Mouse (Mus musculus): Measurements from ENCODE around the gene P2rx5.

DNA sequence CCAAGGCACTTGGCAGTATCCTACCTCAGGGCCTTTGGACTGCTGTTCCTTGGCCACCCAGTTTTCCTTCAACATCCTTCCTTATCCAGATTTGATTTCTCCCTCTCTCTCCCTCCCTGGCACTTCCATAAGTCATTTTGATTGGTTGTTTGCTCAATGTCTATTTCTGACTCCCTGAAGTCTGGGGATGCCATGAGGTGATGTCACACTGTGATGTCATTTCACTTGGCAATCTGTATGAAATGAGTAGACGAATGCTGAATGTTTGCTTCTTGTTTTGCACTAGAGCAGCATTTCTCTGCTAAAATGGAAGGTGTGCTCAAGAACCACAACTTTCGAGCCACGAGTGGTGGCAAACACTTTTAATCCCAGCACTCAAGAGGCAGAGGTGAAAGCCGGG lies 1.4 kb downstream of the P2rx5 start:
- TF ChIP-seq CTCF (conservative IDR thresholded peaks at IDR 0.05; ENCODE audit: insufficient read depth, insufficient read length, low read depth, low read length) (no peak), POLR2A (IDR thresholded peaks at IDR 0.05; ENCODE audit: low read depth, low read length) (no peak)

All from kidney, adult 2 months (tissue).